Mouse (Mus musculus) intestine, embryonic 15.5 days (tissue): ENCODE measurements around the gene Gm44973. TPM values are rescaled to one million over a fixed set of nuclear protein-coding genes. Genes with fewer than 3 reads are reported as not detected.
A peak's percentile ranks its signal among the peaks of the same experiment; 100 is the strongest.
"Not testable (repeated sequence)": the region's sequence is repeated elsewhere in the genome, so short reads cannot be mapped to it uniquely, and the experiment has no call there.

ENCODE experiments used
- ATAC-seq: fragments of 200-750 bp; cut with Nextera tagmentation; 2 replicates; pipeline ENCODE4 v1.8.0; 2017; ENCODE audit warnings: moderate TSS enrichment, moderate library complexity
- H3K27ac ChIP-seq: fragments of 300-500 bp; sonication (generic); 2 replicates; pipeline ENCODE4 v1.5.1; 2015; ENCODE audit warnings: mild to moderate bottlenecking, inconsistent platforms
- H3K27me3 ChIP-seq: fragments of 300-500 bp; sonication (generic); replicated peaks from 2 replicates; pipeline ENCODE4 v1.6.1; 2015; ENCODE audit warnings: inconsistent platforms
- H3K36me3 ChIP-seq: fragments of 300-500 bp; sonication (generic); 2 replicates; pipeline ENCODE4 v1.6.1; 2015; ENCODE audit warnings: inconsistent platforms
- H3K4me1 ChIP-seq: fragments of 300-500 bp; sonication (generic); replicated peaks from 2 replicates; pipeline ENCODE4 v1.6.1; 2015; ENCODE audit warnings: inconsistent platforms
- H3K4me2 ChIP-seq: fragments of 300-500 bp; sonication (generic); replicated peaks from 2 replicates; pipeline ENCODE4 v1.6.1; 2015; ENCODE audit warnings: mild to moderate bottlenecking, inconsistent platforms
- H3K4me3 ChIP-seq: fragments of 300-500 bp; sonication (generic); replicated peaks from 2 replicates; pipeline ENCODE4 v1.5.1; 2015; ENCODE audit warnings: inconsistent platforms
- H3K9ac ChIP-seq: fragments of 300-500 bp; sonication (generic); 2 replicates; pipeline ENCODE4 v1.6.1; 2015; ENCODE audit warnings: inconsistent platforms
- H3K9me3 ChIP-seq: fragments of 300-500 bp; sonication (generic); 2 replicates; pipeline ENCODE4 v1.6.1; 2016; ENCODE audit warnings: inconsistent platforms
- WGBS: fragments of 180-500 bp; shearing (Covaris S2); methylation state at CpG from one replicate; pipeline ENCODE4 v1.1.7; 2015; 5-methylcytosine and 5-hydroxymethylcytosine counted together
- polyA plus RNA-seq: library from polyadenylated mRNA; unstranded; fragments of >200 nt; fragmentation: Nextera tagmentation; extraction: Ambion mirVana; gene quantifications from 2 replicates; pipeline ENCODE4 v1.2.1, GENCODE M21; 2015

Gm44973 gene
- polyA plus RNA-seq, 1 experiment from 2014 or later: 1.6 TPM

DNA sequence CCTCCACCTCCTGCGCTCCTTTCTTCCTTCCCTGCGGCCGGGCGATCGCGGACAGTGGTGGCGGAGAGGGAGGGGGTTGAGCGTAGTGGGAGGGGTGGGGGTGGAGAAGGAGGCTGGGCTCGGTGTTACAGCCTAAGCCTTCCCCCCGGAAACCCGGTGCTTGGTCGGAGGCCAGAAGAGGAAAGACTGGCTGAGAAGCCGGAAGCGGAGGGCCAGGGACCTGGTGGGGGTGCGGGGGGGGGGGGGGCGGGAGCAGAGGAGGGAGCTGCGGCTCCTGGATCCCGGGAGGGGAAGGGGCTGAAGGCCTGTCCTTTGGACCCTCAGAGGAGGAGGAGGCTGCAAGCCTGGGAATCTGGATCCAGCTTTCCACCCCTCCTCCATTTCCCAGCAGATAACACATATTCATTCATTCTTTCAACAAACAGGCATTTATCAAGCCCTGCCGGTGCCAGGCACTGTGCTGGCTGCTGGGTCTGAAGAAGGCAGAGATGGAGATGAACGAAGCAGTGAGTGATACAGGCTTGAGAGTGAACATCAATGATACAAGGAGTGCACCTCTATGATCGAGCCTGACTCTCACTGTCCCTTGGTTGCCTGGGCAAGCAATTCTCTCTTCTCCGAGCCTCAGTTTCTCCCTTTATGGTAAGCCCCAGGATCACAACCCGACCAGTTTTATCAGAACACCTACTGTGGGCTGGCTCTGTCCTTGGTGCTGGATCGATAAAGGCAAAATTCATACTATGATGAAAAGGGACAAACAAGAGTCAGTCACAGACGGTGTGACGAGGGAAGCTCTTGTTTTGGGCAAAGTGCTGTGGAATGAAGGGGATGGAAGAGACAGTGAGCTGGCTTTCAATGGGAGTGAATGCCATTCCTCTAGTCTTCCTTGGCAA lies 19.0 kb upstream of the Gm44973 start, which contains the start of gene Zfp579:
Zfp579 (minus strand) TSS at position 156 of the 893 bp plus-strand sequence.
- Histone ChIP-seq H3K4me1 (peaks cover 16% of the 10 kb centered on the region), H3K9ac (peak within 1 kb of the TSS; percentile 75), H3K4me3 (peak within 1 kb of the TSS; percentile 72), H3K36me3 (peaks cover 17% of the 10 kb centered on the region; the same call in 1 of the 2 replicates), H3K27ac (peak within 1 kb of the TSS; percentile 45), H3K27me3 (no peaks in the 10 kb centered on the region), H3K9me3 (no peaks in the 10 kb centered on the region), H3K4me2 (peak within 1 kb of the TSS; percentile 80)
- peak; percentile 92 for ATAC-seq
- WGBS: 5% methylated on average over 17 of the region's 26 CpGs

DNA sequence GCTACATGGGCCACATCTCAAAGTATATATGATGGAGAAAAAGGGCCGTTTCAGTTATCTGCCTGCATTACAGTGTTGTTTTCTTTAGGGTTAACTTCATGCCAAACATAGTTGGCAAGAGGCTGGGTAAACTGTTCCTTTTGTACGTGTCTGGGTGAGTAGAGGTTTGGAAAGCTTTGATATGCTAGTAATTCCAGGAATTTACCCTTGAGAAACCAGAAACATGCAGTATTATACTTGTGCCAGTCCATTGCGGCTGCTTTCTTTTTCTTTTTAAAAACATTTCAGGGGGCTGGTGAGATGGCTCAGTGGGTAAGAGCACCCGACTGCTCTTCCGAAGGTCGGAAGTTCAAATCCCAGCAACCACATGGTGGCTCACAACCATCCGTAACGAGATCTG lies 18.4 kb upstream of the Gm44973 start:
- peaks cover 17% of the 10 kb centered on the region; the same call in 1 of the 2 replicates for H3K36me3 ChIP-seq
- H3K27me3 ChIP-seq: no peaks in the 10 kb centered on the region
- peak overlapping the region; percentile 80 for H3K4me2 ChIP-seq
- no peaks in the 10 kb centered on the region for H3K9me3 ChIP-seq
- peaks cover 16% of the 10 kb centered on the region for H3K4me1 ChIP-seq
- 66% methylated on average over 8 of the region's 8 CpGs for WGBS
- no peak overlapping the region; the same call in 1 of the 2 replicates for H3K27ac ChIP-seq
- no peak for ATAC-seq
- peak overlapping the region; percentile 72; the same call in 1 of the 2 replicates for H3K4me3 ChIP-seq
- no peak overlapping the region for H3K9ac ChIP-seq

DNA sequence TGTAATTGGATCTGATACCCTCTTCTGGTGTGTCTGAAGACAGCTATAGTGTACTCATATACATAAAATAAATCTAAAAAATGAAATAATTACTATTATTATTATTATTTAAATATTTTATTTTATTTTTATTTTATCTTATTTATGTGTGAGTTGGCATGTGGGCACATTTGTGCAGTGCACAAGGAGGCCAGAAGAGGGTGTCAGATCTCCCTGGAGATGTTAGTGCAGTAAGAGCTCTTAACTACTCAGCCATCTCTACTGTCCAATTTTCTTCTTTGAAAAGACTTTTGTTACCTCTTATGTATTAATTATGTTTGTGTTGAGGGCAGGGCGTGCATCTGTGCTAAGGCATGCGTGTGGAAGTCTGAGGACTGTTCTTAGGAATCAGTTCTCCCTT lies 15.4 kb upstream of the Gm44973 start:
- ATAC-seq: no peak
- Histone ChIP-seq H3K4me1 (peaks cover 11% of the 10 kb centered on the region), H3K27ac (no peak overlapping the region), H3K9ac (no peak overlapping the region), H3K27me3 (no peaks in the 10 kb centered on the region), H3K9me3 (no peaks in the 10 kb centered on the region), H3K36me3 (no peaks in the 10 kb centered on the region), H3K4me2 (no peak overlapping the region), H3K4me3 (no peak overlapping the region)
- WGBS: 56% methylated on average over 2 of the region's 2 CpGs

DNA sequence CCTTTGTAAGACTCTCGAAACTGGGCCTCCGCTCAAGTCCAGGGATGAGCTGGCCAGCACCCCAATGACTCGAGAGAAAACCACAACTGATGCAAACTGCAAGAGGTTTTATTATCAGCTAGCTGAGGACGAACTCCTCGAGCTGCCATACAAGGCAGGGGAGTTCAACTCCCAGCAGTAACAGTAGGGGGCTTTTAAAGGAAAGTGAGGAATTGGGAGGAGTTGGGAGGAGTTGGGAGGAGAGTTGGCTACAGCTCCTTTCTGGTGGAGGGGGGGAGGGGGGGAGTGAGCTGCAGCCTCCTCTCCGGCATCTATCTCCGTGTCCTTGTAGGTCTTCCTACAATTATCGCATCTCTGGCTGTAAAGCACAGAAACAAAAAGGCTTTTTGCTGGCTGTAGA lies 12.4 kb upstream of the Gm44973 start:
- not testable (repeated sequence) for H3K4me3 ChIP-seq, H3K9me3 ChIP-seq, H3K27ac ChIP-seq, H3K9ac ChIP-seq, H3K4me2 ChIP-seq, ATAC-seq, H3K27me3 ChIP-seq, H3K4me1 ChIP-seq
- peaks cover 16% of the 10 kb centered on the region for H3K36me3 ChIP-seq
- WGBS: 67% methylated on average over 8 of the region's 8 CpGs

DNA sequence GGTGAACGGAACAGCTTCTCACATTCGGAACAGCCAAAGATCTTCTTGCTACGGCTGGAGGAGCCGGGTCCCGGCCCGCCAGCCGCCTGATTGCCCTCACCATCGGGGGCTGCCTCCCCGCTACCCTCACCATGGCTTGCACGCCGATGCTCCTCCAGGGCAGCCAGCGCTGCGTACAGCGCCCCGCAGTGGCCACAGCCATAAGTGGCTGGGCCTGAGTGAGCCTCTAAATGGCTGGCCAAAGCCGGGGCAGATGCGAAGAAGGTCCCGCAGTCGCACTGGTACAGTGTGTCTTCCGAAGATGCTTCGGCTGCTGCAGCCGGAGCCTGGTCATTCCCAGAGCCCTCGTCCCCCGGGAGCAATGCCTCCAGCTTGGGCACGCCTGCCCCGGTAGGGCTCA lies 7.1 kb upstream of the Gm44973 start:
- no peak overlapping the region for H3K4me3 ChIP-seq
- 98% methylated on average over 26 of the region's 26 CpGs for WGBS
- H3K9ac ChIP-seq: no peak overlapping the region
- H3K4me2 ChIP-seq: no peak overlapping the region
- peaks cover 55% of the 10 kb centered on the region for H3K36me3 ChIP-seq
- no peaks in the 10 kb centered on the region for H3K27me3 ChIP-seq
- H3K4me1 ChIP-seq: no peaks in the 10 kb centered on the region
- H3K9me3 ChIP-seq: no peaks in the 10 kb centered on the region
- ATAC-seq: no peak
- H3K27ac ChIP-seq: no peak overlapping the region

DNA sequence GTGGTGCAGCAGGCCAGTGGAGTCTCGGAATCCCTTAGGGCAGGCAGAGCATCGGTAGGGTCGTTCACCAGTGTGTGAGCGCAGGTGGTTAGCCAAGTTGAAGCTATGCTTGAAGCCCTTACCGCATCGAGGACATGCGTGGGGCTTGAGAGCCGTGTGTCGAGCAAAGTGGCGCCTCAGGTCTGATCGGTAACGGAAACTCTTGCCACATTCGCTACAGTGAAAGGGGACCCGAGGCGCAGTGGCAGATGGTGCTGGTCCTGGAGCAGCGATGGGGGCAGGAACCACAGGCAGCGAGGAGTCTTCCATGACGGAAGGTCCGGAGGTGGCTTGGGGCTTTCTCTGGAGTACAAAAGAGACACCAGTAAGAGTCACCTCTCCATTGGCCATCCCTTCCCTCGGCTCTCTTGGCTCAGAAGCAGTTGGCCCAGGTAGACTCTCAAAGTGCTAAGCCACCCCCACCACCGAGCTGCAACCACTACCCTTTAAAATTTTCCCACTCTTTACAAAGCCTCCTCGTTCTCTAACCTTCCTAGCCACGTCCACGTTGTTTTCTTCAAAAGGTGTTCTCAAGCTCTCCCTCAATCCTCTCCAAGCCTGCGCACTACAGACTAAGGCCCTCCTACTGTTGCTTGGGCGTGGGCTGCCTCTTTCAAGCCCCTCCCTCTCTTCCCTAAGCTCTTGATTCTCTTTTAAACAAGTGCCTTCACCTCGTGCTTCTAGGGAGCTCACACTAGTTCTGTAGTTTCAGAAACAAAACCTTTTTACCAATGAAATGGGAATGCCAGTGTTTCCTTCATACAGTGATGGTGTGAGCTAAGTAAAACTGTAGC lies 2.4 kb upstream of the Gm44973 start:
- Histone ChIP-seq H3K36me3 (peaks cover 47% of the 10 kb centered on the region), H3K4me2 (peak overlapping the region; percentile 66; the same call in 1 of the 2 replicates), H3K27me3 (no peaks in the 10 kb centered on the region), H3K9ac (no peak overlapping the region), H3K9me3 (no peaks in the 10 kb centered on the region), H3K27ac (no peak overlapping the region), H3K4me1 (0 out of 2 replicates have a peak, but pooled peaks cover 2% of the 10 kb centered on the region), H3K4me3 (0 out of 2 replicates have a peak overlapping the region, but pooled peaks have one; percentile 68)
- WGBS: 87% methylated on average over 27 of the region's 27 CpGs
- no peak for ATAC-seq

DNA sequence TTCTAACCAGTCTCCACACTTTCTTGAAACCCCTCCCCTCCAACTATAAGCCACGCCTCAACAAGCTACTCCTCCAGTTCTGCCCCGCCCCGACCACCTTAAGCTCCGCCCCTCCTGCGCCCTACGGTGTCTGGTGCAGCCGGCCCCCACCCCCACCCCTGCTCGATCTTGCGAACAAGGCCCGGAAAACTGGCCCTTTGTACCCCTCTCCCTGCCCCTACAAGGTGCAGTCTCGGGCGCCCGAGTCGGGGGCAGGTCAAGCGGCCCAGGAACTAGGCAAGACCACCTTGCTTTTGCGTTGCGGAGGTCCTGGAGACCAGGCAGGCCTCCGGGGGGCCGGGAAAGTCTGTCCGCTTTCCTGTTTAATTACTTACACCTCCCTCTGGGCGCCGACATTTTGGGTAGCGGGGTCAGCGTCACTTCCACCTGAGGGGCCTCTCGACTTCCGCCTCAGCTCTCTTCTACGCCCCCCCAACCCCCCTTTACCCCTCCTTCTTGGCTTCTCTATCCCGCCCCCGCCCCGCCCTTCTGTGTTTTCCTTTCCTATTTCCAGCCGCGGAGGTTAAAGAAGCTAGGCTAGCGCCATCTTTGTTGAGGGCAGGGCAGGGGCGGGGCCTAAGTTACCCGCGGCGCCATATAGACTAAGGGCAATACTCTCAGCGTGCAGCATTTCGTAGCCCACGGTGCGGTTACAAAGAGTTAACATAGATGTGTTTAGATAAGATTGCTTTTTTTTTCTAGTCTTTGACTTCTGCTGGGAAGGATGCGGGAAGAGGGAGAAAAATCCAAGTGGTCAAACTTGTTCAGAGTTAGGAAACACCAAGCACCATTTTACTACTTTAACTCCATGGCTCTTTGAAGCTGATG lies 812 bp upstream of the Gm44973 start, which contains the start of the genes Zfp524 and Fiz1:
Zfp524 (plus strand) TSS at position 165 of the 867 bp plus-strand sequence.
Fiz1 (minus strand) TSS at position 447 of the 867 bp plus-strand sequence.
- Histone ChIP-seq H3K27ac (peak within 1 kb of the TSS; percentile 99), H3K27me3 (no peaks in the 10 kb centered on the region), H3K4me1 (0 out of 2 replicates have a peak, but pooled peaks cover 2% of the 10 kb centered on the region), H3K9ac (peak within 1 kb of the TSS; percentile 77), H3K4me2 (peak within 1 kb of the TSS; percentile 66), H3K9me3 (no peaks in the 10 kb centered on the region), H3K4me3 (peak within 1 kb of the TSS; percentile 68), H3K36me3 (peaks cover 33% of the 10 kb centered on the region)
- under 1% methylated on average over 42 of the region's 42 CpGs for WGBS
- ATAC-seq: peak; percentile 84

DNA sequence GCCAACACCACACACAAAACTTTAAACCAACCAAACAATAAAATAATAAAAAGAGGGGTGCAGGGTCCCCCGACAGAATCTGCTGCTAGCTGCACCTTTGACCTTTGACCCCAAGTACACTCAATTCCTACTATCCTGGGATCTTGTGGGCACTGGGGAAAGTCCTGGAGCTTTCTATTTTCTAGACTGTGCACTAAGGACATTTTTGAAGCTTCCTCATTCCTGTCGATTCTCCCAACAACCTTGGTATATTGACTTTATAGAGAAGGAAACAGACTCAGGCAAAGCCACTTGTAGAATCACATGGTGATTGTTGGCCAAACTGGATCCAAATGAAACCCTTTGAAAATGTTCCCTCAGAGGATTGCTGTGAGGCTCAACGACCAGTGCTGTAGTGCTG lies 761 bp downstream of the Gm44973 start:
- H3K4me3 ChIP-seq: peak overlapping the region; percentile 68
- peak overlapping the region; percentile 59 for H3K9ac ChIP-seq
- H3K36me3 ChIP-seq: peaks cover 23% of the 10 kb centered on the region
- 45% methylated on average over 3 of the region's 3 CpGs for WGBS
- ATAC-seq: peak; percentile 0; the same call in 1 of the 2 replicates
- peaks cover 3% of the 10 kb centered on the region; the same call in 1 of the 2 replicates for H3K4me1 ChIP-seq
- peak overlapping the region; percentile 66 for H3K4me2 ChIP-seq
- H3K27me3 ChIP-seq: no peaks in the 10 kb centered on the region
- no peaks in the 10 kb centered on the region for H3K9me3 ChIP-seq
- peak overlapping the region; percentile 99 for H3K27ac ChIP-seq

DNA sequence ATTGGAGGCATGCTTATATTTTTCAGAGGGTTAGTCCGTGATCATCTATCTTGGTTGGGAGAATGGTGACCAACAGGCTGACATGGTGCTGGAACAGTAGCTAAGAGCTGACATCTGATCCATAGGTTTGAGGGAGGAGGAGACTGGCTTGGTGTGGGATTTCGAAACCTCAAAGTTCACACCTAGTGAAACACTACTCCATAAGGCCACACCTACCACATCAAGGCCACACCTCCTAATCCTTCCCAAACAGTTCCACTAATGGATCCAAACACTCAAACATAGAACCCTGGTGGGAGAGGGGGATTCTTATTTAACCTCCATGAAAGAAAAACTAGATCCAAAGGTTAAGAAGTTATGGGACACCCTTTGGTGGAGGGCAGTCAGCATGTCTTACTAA lies 1.6 kb downstream of the Gm44973 start:
- Histone ChIP-seq H3K27me3 (no peaks in the 10 kb centered on the region), H3K27ac (no peak overlapping the region), H3K9ac (no peak overlapping the region), H3K4me2 (no peak overlapping the region), H3K4me3 (no peak overlapping the region), H3K36me3 (peaks cover 14% of the 10 kb centered on the region), H3K9me3 (no peaks in the 10 kb centered on the region), H3K4me1 (peaks cover 9% of the 10 kb centered on the region; the same call in 1 of the 2 replicates)
- ATAC-seq: no peak
- 95% methylated on average over 2 of the region's 2 CpGs for WGBS

DNA sequence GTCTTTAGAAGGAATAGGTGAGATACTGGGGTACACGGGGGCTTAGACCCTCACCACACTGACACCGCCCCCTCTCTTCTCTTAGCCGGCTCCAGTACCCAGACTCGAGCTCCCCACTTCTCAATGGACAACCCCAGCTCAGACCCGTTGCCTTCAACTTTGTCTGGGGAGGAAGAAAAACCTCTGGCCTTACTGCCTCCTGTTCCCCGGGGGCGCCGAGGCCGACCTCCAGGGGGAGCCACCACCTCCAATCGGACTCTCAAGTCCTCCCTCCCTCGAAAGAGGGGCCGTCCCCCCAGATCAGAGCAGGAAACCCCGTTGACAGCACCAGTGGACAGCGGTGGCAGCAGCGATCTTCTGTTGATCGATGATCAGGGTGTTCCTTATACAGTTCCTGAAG lies 2.1 kb downstream of the Gm44973 start:
- no peak overlapping the region for H3K27ac ChIP-seq
- peaks cover 9% of the 10 kb centered on the region; the same call in 1 of the 2 replicates for H3K4me1 ChIP-seq
- WGBS: 91% methylated on average over 16 of the region's 16 CpGs
- no peak for ATAC-seq
- peaks cover 14% of the 10 kb centered on the region for H3K36me3 ChIP-seq
- no peak overlapping the region for H3K4me3 ChIP-seq
- no peaks in the 10 kb centered on the region for H3K27me3 ChIP-seq
- H3K9me3 ChIP-seq: no peaks in the 10 kb centered on the region
- no peak overlapping the region for H3K4me2 ChIP-seq
- no peak overlapping the region for H3K9ac ChIP-seq

DNA sequence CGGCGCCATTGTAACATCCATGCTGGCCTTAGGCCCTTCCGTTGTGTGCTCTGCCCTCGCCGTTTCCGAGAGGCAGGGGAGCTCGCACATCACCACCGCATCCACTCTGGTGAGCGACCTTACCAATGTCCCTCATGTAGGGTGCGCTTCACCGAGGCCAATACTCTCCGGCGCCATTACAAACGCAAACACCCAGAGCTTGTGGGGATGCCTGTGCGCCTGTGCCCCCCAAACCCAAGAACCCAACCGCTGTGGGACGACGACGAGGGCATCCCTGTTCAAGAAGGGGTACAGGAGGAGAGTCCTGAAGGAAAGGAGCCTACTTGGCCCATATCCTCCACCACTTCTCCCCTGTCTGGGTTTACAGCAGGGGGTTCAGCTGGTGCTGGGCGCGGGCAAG lies 2.6 kb downstream of the Gm44973 start:
- Histone ChIP-seq H3K27me3 (no peaks in the 10 kb centered on the region), H3K36me3 (peaks cover 9% of the 10 kb centered on the region), H3K9ac (no peak overlapping the region), H3K9me3 (no peaks in the 10 kb centered on the region), H3K4me2 (no peak overlapping the region), H3K4me3 (no peak overlapping the region), H3K27ac (no peak overlapping the region), H3K4me1 (peaks cover 9% of the 10 kb centered on the region; the same call in 1 of the 2 replicates)
- WGBS: 96% methylated on average over 21 of the region's 21 CpGs
- ATAC-seq: no peak
